Mouse (Mus musculus) cerebellum, adult 2 months (tissue): ENCODE results near the gene Apaf1.

Experiments
- CTCF ChIP-seq: fragments of 200-500 bp; IDR thresholded peaks from 2 replicates; pipeline ENCODE4 v1.5.1; 2011; ENCODE audit warnings: low read depth, mild to moderate bottlenecking, control low read depth, low read length, moderate library complexity, borderline replicate concordance; ENCODE audit not compliant: insufficient read depth
- POLR2A ChIP-seq: fragments of 200-500 bp; IDR thresholded peaks from 2 replicates; pipeline ENCODE4 v1.6.1; 2011; ENCODE audit warnings: low read length, control low read depth, borderline replicate concordance; ENCODE audit not compliant: insufficient read depth

DNA sequence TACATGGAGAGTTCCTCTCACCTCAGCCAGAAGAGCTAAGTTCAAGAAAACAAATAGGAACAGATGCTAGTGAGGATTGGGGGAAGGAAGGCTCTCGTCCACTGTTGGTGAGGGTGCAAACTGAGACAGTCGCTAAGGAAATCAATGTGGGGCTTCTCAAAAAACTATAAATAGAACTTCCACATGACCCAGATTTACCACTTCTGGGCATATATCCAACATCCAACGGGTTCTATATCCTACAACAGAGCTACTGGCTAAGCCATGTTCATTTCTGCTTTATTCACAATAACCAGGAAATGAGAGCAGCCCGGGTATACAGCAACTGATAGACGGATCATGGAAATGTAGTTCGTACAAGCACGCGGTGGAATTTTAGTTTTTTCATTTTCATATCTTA lies 99.5 kb downstream of the Apaf1 start:
- TF ChIP-seq CTCF = no peak
- no peak for TF ChIP-seq POLR2A
